Mouse (Mus musculus) urinary bladder, postnatal 4 days (tissue): ENCODE results near the gene Olfr459.

Experiments used
- DNase-seq, 2 experiments: peaks; one replicate each; pipeline ENCODE4 v3.0.0; 2021 to 2022; ENCODE audit warnings: low spot score in 2 of 2

Gene Olfr459

DNA sequence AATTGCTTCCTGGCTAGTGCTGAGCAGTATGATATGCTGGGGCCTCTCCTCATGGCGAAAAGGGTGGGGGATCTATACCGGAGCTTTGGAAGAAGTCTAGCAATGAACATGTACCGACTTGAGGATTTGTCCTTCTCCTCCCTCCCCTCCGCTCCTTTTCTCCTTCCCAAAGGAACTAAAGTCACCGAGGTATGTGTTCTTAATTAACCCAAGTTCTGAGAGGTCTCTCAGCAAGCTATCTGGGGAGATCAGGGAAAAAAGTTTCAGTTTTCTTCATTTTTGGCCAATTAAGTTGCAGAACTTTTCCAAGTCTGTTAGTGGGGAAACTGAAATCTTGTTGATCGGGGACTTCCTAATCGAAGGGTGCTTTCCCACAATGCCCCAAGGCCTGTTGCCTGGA lies at the start of gene Olfr459:
Olfr459 (minus strand) TSS at position 101 of the 400 bp plus-strand sequence.
- DNase-seq, result no peak

DNA sequence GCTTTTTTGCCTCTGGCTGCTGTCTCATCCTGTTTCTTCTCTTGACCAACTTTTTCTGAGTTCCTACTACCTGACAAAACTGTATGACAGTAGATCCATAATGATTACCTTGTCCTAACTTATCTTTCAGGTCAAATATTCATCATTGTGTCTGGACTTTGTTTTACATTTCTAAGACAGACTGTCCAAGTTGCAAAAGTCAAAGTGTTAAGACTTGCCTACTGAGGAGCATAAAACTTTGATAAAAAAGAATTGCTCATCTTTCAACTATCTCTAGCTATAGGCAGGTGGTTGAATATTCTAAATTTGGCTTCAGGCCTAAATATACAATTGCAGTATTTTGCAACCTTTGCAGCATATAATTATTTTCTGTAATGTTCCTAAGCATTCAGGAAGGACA lies 49.1 kb upstream of the Olfr459 start:
- DNase-seq, result no peak

DNA sequence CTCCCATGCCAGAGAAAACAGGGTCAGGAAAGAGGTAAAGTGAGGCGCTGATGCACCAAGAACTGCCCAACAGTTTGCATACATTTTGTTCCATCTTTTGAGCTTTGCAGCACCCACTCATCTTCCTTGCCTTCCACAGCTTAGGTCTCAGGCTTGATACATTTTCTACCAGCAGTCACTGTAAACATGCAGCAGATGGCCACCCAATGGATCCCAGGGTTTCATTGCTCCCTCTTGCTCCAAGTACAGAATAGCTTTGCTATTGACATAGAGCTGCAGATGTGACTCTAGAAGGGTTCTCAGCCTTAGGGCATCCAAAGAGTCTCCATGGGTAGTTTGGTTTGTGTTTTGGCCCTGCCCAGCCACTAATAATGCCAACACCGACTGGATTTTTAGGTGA lies 11.7 kb upstream of the Olfr459 start:
- no peak for DNase-seq

DNA sequence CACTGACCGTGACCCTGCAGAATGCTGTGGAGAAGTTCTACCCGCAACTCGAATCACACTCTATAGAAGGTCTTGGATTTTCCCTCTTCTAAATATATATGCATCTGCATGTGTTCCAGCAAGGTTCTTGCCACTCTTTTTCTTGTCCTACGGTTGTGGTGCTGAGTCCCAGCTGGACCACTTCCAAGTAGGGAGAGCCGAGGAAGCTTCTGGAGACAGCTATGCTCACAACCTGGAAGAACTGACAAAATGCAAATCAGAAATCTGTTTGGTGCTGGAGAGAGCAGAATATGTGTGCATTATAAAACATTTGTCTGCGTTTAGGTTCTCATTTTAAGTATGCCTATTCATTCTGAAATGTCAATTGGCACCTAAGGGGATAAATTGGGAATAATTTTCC lies 744 bp upstream of the Olfr459 start:
- no peak for DNase-seq

DNA sequence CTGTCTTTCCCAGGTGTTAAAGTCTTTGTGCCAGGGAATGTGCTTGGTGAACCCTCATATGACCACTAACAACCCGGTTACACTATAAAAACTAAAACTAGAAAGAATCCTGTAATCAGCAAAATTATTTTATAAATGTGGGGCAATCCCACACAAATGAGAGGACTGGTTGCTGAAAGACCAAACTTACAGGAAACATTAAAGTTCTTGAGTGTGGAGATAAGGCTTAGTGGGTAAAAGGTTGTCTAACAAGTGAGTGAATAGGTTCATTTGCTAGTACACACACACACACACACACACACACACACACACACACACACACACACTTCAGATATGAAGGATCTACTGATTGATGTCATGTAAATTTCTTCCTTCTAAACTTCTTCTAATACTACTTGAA lies 5.1 kb downstream of the Olfr459 start:
- DNase-seq, result no peak

DNA sequence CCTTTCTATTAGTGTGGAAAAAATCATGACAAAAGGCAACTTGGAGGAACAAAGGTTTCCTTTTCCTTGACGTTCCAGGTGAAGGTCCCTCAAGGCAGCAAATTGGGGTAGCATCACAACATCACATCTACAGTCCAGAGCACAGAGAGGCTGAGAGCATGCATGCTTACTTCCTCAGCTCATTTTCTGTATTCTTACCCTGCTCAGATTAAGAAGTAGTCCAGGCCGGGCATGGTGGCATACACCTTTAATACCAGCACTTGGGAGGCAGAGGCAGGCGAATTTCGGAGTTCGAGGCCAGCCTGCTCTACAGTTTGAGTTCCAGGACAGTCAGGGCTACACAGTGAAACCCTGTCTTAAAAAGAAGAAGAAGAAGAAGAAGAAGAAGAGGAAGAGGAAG lies 10.7 kb downstream of the Olfr459 start:
- DNase-seq, result no peak

DNA sequence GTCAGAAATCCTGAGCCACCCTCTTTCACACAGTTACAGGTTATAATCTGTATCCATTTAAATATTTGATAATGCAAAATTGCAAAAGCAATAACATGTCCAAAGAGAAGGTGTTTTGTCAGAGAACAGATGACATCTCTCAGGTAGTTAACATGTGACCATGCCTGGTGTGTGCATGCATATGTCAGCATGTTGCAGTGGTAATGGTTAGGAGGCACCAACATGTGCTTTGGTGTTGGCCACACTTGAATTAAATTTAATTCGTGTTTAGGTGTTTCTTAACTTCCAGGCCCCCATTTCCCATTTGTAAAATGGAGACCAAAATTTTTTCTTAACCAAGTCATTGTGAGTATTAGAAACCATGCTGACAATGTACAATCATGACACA lies 12.6 kb downstream of the Olfr459 start:
- no peak for DNase-seq

DNA sequence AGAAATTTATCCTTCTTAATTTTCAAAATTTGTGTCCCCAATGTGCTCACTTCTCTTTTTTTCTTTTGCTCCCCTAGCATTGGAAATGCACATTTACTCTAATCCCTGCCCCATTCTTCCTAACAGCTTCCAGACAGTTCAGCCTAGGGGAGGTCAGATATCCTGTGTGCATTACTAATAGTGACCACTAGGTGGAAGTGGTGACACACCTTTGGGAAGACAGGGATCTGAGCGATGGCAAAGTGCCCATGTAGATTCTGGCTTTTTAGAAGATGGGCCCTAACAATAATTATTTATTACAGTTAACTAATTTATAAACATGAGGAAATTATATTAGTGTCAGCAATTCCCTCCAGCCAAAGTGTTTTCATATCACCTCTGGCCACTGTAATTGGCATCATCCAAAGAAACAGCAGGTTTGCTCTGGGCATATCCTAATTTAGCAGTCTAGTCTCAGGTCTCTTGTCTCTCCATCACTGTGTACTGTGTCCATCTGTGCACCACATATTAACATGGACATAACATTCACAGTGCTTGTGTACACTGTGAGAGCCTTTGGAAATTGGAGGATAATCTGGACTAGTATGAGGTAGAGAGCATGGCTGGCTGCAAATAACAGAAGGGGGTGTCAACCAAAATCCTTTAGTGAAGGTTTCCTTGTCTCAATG lies 13.1 kb downstream of the Olfr459 start:
- no peak for DNase-seq

DNA sequence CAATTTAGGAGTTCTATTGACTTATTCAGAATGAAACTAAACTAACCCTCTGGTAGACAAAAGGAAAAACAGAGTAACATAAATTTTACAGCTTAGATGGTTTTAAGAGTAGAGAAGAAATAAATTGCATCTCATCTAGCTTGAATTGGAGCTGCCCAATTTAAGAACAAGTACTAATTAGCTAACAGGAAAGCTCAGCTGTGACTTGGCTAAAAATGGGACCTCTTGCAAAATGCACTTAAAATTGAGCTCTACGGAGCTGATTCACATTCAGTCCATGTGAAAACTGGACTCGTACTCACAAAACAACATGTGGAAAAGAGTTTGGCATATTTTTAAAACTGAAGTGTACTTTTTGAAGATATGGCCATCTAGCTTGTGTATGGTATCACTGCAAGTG lies 15.4 kb downstream of the Olfr459 start:
- DNase-seq, result no peak

DNA sequence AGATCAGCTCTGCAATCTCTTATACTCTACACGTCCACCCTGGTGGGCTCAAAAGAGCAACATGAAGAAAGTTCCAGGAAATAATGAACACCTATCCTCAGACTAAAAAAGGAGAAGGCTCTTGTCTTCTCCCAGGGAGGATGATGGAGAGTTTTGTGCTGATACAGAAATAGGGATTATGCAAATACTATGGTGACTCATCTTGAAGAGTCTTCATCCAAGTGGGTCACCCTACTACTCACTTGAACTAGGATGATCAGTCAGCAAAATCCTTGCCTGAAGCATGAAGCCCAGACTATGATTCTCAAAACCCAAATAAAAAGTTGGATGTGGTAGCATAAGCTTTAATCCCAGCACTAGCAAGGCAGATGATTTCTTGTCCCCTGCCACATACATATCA lies 16.6 kb downstream of the Olfr459 start:
- DNase-seq, result no peak

DNA sequence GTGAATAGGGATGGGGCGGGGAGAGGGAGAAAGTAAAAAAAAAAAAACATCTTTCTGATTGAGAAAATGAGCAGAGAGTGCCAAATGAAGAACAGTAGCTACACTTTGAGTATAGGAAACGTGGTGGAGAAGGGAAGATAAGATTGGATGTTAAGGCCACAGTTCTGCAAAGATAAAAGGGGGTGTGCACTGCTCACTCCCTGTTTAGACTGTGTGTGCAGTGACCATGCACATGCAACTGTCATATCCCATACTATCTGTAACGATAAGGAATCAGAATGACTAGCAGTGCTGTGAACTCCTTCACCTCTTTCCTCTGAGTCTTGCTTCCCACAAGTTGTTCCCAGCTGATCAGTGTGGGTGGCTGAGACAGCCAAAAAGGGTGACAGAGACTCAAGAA lies 17.8 kb downstream of the Olfr459 start:
- DNase-seq, result no peak

DNA sequence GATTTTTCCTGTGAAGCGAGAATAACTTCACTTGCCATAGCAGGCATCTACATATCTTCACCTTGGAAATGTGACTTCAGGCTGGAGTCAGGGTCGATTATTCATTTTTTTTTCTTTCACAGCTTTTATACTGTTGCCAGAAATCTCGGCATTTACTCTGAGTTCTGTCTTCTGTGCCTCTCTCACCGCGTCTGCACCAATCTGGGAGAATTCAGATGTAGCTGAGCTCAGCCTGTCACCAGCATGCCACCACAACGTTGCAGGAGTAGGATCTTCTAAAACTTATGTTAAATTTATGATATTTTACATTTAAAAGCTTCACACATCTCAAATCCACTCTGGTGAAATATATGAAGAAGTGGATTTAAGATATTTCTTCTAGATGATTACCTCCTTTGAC lies 20.4 kb downstream of the Olfr459 start:
- no peak for DNase-seq

DNA sequence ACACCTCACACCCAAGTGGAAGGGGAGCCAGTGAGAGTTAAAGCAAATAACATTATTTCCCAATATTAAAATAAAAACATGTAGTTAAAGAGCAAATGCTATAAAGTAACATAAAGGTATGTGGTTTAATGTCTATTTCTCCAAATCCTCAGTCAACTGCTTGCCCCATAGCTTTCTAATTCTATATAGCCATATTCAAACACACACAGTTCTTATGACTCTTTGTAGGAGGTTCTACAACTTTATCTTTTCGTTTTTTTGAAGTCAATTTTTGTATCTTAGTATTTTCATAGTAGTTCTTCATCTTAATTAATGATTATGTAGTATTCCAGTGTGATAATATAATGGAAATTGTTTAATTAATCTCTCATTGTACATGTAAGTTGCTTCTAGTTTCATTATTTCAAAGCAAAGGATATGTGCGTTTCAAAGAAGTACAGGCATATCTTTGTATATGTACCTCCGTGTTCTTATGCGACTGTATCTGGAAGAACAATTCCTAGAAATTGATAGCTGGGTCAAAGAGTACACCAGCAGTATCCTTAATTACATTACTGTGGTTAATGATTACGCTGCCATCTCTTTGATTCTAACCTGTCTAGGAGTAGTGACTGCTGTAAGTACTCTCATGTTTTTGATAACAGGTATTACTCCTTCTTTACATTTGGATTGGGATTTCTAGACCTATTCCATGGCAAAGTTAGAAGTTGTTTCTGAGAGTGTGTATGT lies 30.1 kb downstream of the Olfr459 start:
- DNase-seq, result no peak

DNA sequence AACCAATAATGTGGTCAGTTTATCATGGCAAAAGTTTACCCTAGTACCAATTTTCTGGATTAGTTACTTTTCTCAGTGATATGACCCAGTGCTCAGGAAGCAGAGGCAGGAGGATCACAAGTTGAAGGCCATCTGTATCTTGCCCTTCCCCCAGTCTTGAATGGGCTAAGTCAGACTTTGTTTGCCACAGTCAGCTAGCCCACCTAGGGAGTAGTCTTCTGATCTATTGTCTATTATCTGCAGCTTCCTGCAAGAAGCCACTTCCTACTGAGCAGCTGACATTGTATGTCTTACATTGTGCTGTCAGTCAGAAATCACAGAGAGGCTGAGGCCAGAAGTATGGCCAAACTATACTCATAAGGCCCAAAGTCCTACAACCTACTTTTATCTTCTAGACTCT lies 33.9 kb downstream of the Olfr459 start:
- no peak for DNase-seq

DNA sequence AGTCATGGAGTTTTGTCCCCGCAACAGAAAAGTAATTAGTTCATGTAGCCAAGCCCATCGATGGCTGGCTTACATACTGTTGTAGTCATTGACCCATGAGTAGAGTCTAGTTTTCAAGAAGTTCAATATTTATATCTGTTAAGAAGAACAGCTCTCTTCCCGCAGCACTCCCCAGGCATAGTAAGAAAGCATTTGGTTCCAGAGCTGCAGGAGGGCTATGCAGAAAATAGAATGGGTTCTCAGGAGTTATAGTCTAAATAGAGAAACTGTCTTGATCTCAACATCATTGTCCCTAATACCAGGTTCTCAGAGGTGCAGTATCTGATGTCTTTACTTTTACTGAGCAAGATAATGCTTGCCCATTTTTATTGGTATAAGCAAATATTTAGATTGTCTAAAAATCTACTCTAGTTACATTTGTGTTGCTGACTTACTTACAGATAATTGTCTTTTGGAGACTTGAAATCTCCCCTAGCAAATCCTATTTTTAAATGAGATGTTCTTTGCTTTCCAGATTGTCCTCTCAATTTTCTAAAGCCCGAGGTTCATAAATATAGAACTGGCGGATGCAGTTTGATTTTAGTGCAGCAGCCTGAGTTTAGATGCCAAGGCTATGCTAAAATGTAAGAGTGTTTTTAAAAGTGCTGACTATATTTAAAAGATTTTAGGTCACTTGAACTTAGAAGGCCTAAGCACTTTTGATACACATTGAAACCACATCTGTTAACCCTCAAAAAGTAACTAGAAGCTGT lies 40.1 kb downstream of the Olfr459 start:
- no peak for DNase-seq

DNA sequence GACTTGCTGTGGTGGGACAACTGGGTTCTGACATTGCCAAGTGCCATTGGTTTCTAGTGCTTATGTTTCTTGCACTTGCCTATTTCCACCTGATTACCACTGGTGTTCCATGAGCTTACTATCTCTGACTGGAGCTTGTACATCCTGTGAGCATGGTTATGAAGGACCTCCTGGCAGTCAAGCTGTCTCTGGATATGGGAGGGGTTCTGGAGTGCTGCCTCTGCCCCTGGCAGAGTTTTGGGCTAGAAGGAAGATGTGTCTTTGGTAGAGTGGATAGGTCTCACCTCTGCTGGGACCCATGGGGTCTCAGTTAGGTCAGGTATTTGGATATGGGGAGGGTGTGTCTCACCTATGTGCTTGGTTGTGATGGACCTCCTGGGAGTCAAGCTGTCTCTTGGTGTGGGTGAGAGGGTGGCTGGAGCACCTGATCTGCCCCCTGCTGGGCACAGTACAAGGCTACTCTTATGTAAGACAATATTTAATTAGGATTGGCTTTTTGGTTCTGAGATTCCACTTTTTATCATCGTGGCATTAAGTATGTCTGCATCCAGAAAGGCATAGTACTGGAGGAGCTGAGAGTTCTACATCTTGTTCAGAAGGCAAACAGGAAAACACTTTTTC lies 46.9 kb downstream of the Olfr459 start:
- DNase-seq, result no peak

DNA sequence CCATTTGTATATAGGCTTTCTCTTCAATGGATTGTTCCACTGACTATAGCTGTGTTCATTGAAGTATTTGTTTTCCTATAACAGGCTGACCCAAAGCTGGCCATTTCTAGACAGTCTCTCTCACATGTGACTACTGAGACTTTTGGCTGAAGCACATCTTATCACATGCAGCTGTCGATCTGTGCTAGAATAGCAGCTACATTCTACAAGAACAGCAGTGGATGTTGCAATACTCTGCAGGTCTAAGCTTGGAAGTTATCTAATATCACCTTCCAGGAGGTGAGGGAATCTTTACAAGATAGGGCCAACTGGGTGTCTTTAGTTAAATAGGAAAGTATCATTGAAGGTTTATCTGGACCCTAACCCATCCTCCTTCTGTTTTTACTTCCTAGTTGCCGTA lies 53.5 kb downstream of the Olfr459 start:
- no peak for DNase-seq
